Mouse (Mus musculus) gastrocnemius, postnatal 14 days (tissue): ENCODE data around the gene Lrat. TPM values are rescaled to one million over a fixed set of nuclear protein-coding genes. Genes with fewer than 3 reads are reported as not detected.

Experiments
- DNase-seq: peaks from one replicate; pipeline ENCODE4 v3.0.0; 2021; ENCODE audit warnings: mixed read lengths
- intact Hi-C: fragments of 180-260 bp; cut with DNase I; formaldehyde crosslinking; loops from one replicate; pipeline ENCODE4 v1.15.1; 2025; ENCODE audit warnings: low total_unique reads
- long read RNA-seq, 2 experiments: library from polyadenylated mRNA; stranded (forward); transcript quantifications; one replicate each; pipeline ENCODE4 v2.0.0; 2021
- total RNA-seq, 2 experiments: library from RNA; stranded (reverse); gene quantifications; 2 replicates each; pipeline ENCODE4 v1.2.3; 2021

The Lrat gene
- under 1 TPM; 0.07 to 0.10 TPM for total RNA-seq
- long read RNA-seq, experiment 1, result 0 reads
- long read RNA-seq, experiment 2, result 0 reads

DNA sequence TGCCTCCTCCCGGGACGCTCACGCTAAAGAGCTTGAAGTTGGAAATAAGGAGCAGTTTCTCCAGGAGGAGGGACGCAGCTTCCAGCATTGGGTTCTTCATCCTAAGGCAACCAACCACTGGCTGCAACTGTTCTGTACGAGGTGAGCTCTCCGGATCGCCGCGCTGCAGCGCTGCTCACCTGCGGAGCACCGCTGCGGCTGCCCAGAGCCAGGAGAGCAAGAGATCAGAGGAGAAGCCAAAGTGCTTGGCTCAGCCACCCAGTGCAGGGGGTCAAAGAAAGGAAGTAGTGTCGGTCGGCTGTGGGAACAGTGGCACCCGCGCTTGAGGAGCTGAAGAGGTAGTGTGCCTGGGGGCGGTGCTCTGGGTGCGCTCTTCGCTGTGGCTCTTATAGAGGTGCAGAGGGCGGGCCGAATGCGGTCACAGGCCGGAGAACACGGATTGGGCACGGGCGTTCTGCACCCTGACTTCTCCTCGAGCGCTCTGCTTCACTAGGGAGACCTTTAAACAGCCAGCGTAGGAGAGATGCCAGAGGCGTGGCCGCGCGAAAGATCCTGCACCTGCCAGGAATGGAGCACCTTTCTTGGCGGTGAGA, at the start of gene Lrat:
Gene Lrat (minus strand): TSS at position 361 of the 593 bp plus-strand sequence.
- intact Hi-C loops, result no loop called here
- peak; percentile 8 for DNase-seq

GRCm38 (mm10) chr3:82952173-82952962, 48.6 kb upstream of the Lrat start:
- no peak for DNase-seq
- intact Hi-C loops, result no loop called here

- DNase-seq, result no peak
- intact Hi-C loops, result no loop called here
Measured at GRCm38 (mm10) chr3:82950639-82951038, 46.9 kb upstream of the Lrat start.

- DNase-seq, result no peak
- intact Hi-C loops, result no loop called here
Measured at GRCm38 (mm10) chr3:82950208-82950607, 46.4 kb upstream of the Lrat start.

GRCm38 (mm10) chr3:82946375-82947107, 42.8 kb upstream of the Lrat start:
- DNase-seq, result no peak
- intact Hi-C loops, result no loop called here

DNA sequence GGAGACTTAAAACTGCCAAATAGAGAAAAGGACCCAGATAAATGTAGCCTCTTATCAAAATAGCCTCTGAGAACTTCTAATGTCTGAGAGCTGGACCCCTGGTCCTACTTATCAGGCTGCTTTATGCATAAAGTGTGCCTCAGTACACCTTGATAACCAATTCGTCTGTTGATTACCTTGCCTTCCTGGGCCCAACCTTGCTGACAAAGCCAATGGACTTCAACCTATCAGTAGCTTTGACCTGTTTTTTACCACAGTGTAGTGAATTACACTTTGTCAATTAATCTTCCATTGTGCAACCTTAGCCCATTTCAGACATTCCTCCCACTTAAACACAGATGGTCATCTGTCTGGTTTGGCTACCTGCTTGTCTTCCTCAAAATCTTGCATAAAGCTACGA, 24.1 kb upstream of the Lrat start:
- intact Hi-C loops, result no loop called here
- DNase-seq, result no peak

DNA sequence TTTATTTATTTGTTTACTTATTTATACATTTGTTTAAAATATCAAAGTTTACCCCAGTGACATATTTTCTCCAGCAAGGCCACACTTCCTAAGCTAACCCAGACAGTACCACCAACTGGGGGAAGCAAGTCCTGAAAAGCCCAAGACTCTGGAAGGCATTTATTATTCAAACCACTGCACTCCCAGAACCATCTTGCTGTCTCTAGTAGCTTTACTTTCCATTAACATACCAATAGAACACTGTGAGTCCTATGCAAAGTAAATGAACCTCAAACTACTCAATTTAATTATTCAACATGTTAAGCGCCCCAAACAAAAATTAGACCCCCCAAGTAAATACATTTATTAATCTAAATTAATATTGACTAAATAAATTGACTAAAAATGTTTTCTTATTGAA, 11.9 kb upstream of the Lrat start:
- intact Hi-C loops, result no loop called here

DNA sequence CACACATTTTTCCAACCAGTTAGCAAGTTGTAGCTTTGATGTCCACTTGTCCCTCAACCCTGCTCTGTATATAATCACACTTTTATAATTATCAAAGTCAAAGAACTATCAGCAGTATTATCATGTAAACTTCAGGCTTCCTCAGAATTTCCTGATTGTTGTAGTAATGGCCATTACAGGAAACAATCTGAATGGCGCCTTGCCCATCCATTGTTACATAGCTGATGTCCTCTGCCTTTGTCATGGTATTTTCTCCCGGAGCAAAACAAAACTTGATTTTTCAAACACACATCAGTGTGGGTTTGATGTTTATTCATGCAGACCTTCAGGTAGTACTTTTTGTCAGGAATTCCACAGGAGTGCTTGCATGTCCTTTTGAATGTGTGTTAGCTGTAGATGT, 4.9 kb upstream of the Lrat start:
- DNase-seq, result no peak
- intact Hi-C loops, result no loop called here

More for the DNA sequence above, 11.9 kb upstream of the Lrat start:
- no peak for DNase-seq

DNA sequence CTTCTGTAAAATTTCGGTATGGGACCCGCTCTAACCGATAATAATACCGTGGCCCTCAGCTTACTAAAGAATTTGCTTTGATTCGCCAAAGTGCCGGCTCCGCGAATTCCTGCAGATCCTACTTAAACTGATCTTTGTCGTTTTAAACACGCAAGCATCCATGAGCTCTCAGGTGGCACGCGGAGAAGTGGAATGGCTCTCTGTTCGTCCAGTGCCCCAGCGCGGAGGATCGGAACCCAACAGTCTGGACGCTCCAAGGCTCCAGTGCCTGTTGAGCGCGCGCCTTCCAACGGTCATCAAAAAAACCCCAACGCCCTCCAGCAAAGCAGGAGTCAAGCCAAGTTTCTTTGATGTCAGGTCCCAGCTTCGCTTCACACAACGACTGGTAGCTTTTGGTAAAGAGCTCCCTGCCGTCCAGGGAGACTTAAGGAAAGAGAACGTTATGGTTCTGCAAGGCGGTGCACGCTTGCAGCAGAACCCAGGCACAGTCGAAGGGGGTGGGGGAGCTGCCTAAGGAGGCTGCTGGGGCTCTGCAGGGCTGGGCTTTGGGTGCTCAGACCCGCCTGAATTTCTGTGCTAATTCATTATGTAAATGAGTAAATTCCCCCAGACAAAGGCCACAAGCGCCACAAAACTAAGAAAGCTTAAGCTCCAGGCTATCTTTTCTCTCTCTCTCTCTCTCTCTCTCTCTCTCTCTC, 587 bp upstream of the Lrat start:
- DNase-seq, result no peak
- intact Hi-C loops, result no loop called here

DNA sequence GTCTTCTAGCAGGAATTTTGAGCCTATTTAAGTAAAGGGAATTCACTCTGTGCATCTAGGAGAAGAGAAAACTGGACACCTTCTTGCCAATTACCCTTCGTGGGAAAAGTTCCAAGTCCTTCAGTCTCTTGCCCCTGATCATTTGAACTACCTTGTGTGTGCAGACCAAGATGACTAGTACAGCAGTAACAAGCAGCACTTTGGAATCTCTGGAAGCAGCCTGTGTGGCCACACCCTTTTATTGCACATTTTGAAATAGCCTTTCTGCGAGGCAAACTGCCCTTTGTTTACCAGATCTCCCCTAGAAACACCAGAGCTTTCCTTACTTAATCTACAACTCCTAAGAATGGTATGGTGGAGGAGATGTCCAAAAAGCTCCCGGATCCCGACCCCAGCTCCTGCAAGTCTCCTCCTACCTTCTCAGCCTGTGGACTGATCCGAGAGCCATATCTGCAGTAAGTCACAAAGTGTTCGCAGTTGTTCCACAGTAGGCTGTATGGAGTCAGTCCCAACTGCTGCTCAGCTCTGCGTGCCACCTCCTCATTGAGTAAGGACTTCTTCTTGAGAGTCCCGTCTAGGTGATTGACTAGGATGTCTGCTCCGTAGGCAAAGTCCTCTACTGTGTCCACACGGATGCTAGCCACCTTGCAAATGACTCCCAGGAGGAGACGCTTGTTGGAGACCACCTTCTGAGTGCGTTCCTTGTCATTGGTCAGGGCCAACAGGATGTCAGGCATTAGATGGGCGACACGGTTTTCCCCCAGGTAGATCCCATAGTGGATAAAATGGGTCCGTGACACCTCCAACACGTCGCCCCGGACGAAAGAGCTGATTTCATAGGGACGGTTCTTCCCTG, 788 bp downstream of the Lrat start:
- DNase-seq, result no peak
- intact Hi-C loops, result no loop called here

GRCm38 (mm10) chr3:82888842-82889241, 14.9 kb downstream of the Lrat start:
- intact Hi-C loops, result no loop called here
- DNase-seq, result no peak

DNA sequence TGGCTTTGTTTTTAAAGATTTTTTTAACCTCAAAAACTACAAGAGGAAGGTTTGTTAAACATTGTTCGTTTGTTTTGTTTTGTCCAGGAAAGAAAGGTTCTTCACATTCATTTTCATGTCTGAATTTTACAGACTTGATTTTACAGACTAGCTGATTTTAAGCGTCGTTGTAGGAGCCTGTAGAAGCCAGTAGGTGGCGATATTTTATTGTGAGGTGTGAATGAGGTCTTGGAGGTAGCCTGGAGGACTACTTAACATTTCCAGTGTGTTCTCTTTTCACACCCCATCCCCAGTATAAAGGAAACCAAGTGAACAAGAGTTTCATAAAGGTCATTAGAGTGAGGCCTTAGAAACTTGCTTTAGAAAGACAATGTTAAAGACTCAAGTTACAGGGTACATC, 26.5 kb downstream of the Lrat start:
- intact Hi-C loops, result loop anchor here (5.0 kb wide), 1 partner anchor 105 kb away; no protein-coding TSS in a partner anchor
- no peak for DNase-seq

DNA sequence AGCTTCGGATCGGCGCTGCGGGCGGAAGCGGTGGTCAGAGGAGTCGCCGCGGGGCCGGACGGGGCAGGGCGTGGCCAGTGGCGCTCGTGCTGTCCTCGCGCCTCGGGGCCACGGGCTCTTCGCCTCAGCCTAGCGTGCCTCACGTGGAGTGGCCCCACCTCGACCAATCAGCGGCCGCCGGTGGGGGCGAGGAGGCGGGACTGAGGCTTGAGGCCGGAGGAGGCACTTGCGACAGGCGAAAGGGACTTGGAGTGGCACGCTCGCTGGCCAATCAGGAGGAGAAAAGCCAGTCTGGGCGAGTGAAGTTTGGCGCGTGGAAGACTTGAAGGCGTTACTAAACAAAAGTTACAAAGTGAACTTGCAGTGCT, 27.4 kb downstream of the Lrat start, which contains the start of gene Rbm46:
Gene Rbm46 (minus strand): TSS at position 112 of the 368 bp plus-strand sequence.
- intact Hi-C loops, result loop anchor here (5.0 kb wide), 1 partner anchor 106 kb away; no protein-coding TSS in a partner anchor

DNA sequence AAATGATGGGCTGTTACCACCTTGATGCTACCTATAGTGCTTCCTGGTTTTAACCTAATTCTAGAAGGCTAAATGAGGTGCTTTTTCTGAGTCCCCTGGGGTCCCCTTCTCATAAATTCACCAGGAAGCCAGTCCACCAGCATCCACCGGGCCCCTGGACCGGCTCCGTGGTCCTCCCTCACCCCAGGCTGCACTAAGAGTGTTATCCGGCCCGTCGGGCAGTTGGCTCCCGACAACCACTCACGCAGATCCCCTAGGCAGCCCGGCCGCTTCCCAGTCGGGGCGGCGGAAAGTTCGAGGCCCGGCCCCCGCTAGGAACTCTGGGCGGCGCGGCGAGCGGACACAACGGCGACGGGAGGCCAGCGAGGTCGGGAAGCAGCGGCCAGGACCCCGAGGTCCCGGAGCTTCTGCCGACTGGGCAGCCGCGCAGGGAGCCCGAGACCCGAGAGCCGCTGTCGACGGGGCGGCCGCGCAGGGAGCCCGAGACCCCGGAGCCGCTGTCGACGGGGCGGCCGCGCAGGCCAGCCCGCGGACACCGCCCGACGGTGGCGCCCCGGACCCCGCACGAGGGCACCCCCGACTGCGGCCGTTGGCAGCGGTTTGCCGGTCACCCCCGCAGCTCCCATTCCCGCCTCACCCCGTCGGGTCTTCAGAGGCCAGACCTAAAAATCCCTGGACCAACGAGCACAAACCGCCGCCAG, 28.0 kb downstream of the Lrat start:
- DNase-seq, result peak; percentile 9
- intact Hi-C loops, result loop anchor here (5.0 kb wide), 1 partner anchor 106 kb away; no protein-coding TSS in a partner anchor

More for the DNA sequence above, 27.4 kb downstream of the Lrat start, which contains the start of gene Rbm46:
- DNase-seq, result peak; percentile 88

DNA sequence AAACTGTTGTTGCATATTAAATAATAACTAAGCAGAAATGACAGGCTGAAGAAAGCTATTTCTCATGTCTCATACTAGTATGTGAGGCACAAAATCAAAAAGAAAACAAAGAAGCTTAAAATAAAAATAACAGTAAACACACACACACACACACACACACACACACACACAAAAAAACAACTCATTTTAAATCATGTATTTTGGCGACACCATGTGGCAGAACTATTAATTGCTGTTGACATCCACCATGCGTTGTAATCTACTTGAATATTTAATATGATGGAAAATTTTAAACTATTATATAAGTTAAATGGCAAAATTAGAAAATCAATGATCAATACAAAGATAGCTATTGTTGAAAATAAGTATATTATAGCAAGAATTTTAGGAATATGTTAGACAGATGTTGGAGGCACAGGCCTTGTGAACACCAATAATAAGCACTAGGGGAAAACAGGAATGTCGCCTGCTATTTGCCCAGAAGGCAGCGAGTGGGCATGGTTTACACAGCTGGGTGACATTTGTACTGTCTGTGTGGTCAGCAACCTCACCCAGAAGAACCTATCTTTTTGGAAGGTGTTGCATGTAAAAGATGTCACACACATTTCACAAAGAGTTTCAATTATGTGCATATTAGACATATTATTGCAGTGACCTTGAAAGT, 46.2 kb downstream of the Lrat start:
- no peak for DNase-seq
- intact Hi-C loops, result loop anchor here (5.0 kb wide), 1 partner anchor 490 kb away; no protein-coding TSS in a partner anchor
